In genomic region chr4:141658846-141659484, GRCm38 (mm10) we compare ENCODE assay signal across 1 mouse cellular context.
TF ChIP-seq lines count a peak whose summit lies in the region.

No protein-coding gene starts in this region.

TF ChIP-seq in CH12.LX, 34 proteins besides CTCF, POLR2A, EP300 and RAD21:
- TF ChIP-seq USF1 (IDR thresholded peaks at IDR 0.05; ENCODE audit: low read depth, low read length) = no peak
- TF ChIP-seq CHD1 (IDR thresholded peaks at IDR 0.05; ENCODE audit: low read depth, low read length) = no peak
- no peak for TF ChIP-seq UBTF (IDR thresholded peaks at IDR 0.05; ENCODE audit: low read depth, low read length)
